Mouse (Mus musculus) CD4-positive, CD25-positive, alpha-beta regulatory T cell (primary cell): ENCODE results near the gene Fam124a. TPM values are rescaled to one million over a fixed set of nuclear protein-coding genes. Genes with fewer than 3 reads are reported as not detected.

ENCODE experiments used
- polyA plus RNA-seq: library from polyadenylated mRNA; unstranded; fragments of 100-300 nt; shearing (Covaris generic); gene quantifications from one replicate; pipeline ENCODE4 v1.2.1, GENCODE M21; 2017

Fam124a gene
- polyA plus RNA-seq = not detected

DNA sequence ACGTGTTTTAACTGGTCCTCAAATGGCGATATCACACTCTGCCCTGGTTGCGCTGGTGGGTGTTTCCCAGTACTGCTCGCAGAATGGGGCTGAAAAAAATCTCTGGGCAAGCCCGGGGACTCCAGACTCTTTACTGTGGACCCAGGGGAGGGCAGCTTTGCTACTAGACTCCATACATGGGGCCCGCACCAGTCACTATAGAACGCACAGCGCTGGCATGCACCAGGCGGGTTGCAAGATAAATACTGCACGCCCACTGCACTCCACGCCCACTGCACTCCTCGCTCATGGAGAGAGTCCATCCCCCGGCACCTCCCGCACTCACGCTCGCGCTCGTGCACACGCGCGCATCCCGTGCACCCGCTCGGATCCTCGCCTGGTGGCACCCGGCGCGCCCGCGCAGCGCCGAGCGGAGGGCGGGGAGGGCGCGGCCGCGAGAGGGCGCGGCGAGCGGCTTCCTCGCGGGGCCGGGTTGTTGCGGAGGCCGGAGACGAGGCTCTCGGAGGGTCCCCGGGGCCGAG, at the start of gene Fam124a:
TSS of gene Fam124a (plus strand) at position 429 of the 521 bp plus-strand sequence.

DNA sequence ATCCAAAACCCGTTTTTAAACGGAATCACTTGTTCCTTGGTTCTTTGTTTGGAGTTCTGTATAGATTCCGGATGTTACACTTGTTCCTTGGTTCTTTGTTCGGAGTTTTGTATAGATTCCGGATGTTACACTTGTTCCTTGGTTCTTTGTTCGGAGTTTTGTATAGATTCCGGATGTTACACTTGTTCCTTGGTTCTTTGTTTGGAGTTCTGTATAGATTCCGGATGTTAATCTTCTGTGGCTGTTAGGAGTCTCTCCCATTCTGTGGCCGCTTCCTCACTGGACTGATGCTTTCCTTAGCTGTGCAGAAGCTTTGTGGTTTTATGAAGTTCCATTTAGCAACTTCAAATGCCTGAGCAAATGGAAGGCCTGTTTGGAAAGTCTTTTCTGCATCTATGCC, 11.3 kb downstream of the Fam124a start, which contains the start of gene Gm4131:
TSS of gene Gm4131 (minus strand) at position 101 of the 400 bp plus-strand sequence.

Other genes starting within 250 kb of the Fam124a start
- gene Gucy1b2, start 99.4 kb upstream of the Fam124a start, polyA plus RNA-seq = 0.06 TPM
- gene Gm4131, start 11.2 kb downstream of the Fam124a start, polyA plus RNA-seq = not detected
- not detected for gene Serpine3, start 107.9 kb downstream of the Fam124a start, polyA plus RNA-seq
- 69.2 TPM for gene Ints6, start 205.4 kb downstream of the Fam124a start, polyA plus RNA-seq